ENCODE assay signal across 10 mouse cellular contexts in the genomic region with DNA sequence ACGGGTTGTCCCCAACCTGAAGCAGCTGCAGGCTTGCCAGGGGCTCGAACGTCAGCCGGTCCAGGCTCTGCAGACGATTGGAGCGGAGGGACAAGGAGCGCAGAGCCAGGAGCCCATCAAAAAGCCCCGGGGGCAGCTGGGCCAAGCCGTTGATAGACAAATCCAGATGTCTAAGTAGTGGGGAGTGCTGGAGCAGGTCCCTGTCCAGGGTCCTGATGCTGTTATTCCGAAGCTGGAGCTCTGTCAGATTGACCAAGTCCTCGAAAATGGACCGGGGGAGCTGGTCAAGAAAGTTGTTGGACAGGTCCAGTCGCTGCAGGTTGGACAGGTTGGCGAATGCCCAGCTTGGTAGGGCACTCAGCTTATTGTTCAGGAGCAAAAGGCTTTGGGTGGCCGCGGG. TPM values are rescaled to one million over a fixed set of nuclear protein-coding genes. Genes with fewer than 3 reads are reported as not detected.
DNase-seq lines count a peak whose midpoint lies in the region; ATAC-seq and TF ChIP-seq lines count a peak whose summit lies in the region.
"Had no signal": no experiment of that assay in that cellular context is flagged by ENCODE, and none has a peak within 500 bp of the region (broad histone marks: within the 10 kb centered on the region; RNA-seq: fewer than 3 reads in every experiment).

No protein-coding gene starts in this region.

- intact Hi-C loops in gastrocnemius, adult 2 months (cut with DNase I): no loop called here

- no peak overlapping the region for H3K27ac ChIP-seq in gastrocnemius, adult 2 months
- H3K27ac ChIP-seq: embryonic facial prominence, embryonic 15.5 days had no signal

- no peak overlapping the region for H3K4me3 ChIP-seq in gastrocnemius, adult 2 months
- H3K4me3 ChIP-seq: embryonic facial prominence, embryonic 15.5 days had no signal

- no peak for TF ChIP-seq CTCF in gastrocnemius, adult 2 months (IDR thresholded peaks at IDR 0.05)

- ATAC-seq in monocyte, adult 5-6 weeks (replicated peaks; ENCODE audit: insufficient number of reproducible peaks, low FRiP score, low TSS enrichment, poor library complexity, severe bottlenecking): no peak

- peak; percentile 50 for DNase-seq in gastrocnemius, postnatal 10 days
- DNase-seq in gastrocnemius, adult 2 months: no peak
- peak; percentile 50 for DNase-seq in urinary bladder, postnatal 14 days (ENCODE audit: low spot score)
- DNase-seq in urinary bladder, adult 18-20 months (ENCODE audit: low spot score in 2 of 2): no peak
- peak; percentile 22 to 49 for DNase-seq in lung, adult 18-20 months
- no peak for DNase-seq in left cerebral cortex, adult 9 months (ENCODE audit: low spot score in 2 of 2)
- no peak for DNase-seq in spleen, adult 18-20 months
- DNase-seq: midbrain, embryonic 14.5 days had no signal

RNA-seq across cellular contexts. Expression of a gene that starts 10.1 kb away (rescaled TPM):
- under 1 TPM; 0.16 to 0.31 TPM for total RNA-seq in gastrocnemius, postnatal 10 days (2021)
- total RNA-seq in gastrocnemius, adult 2 months (2021): under 1 TPM; 0.22 to 0.77 TPM
- total RNA-seq in monocyte, adult 5-6 weeks (2017): 0.11 to 1.6 TPM (median 0.48 TPM) in 3 replicates

Comparison
In these comparisons a context has a peak if more than half of its experiments do, and no peak if none do; other contexts are left out.
1. DNase-seq: peak in gastrocnemius, postnatal 10 days (single experiment), urinary bladder, postnatal 14 days (single experiment) and lung, adult 18-20 months (2 of 2); none in gastrocnemius, adult 2 months (single experiment), urinary bladder, adult 18-20 months (0 of 2), left cerebral cortex, adult 9 months (0 of 2) and spleen, adult 18-20 months (0 of 2).